Mouse (Mus musculus) CD4-positive, CD25-positive, alpha-beta regulatory T cell, adult 2 months (primary cell): ENCODE data around the gene Map4k2.

Source experiments
- DNase-seq: peaks from one replicate; pipeline ENCODE4 v3.0.0-alpha.2; 2012; ENCODE audit warnings: low read depth, low spot score

Gene Map4k2

GRCm38 (mm10) chr19:6346023-6346422 lies 5.1 kb downstream of the Map4k2 start:
- DNase-seq: no peak

GRCm38 (mm10) chr19:6346661-6347060 lies 5.7 kb downstream of the Map4k2 start:
- DNase-seq: no peak

- DNase-seq: no peak
These were observed 6.7 kb downstream of the Map4k2 start for GRCm38 (mm10) chr19:6347615-6348014.

GRCm38 (mm10) chr19:6348717-6349116 lies 7.8 kb downstream of the Map4k2 start:
- no peak for DNase-seq

- DNase-seq: no peak
These were observed 8.5 kb downstream of the Map4k2 start for GRCm38 (mm10) chr19:6349215-6349983.

GRCm38 (mm10) chr19:6351431-6352106 lies 10.6 kb downstream of the Map4k2 start:
- no peak for DNase-seq

- DNase-seq: no peak
These were observed 11.2 kb downstream of the Map4k2 start for GRCm38 (mm10) chr19:6352107-6352505.

- DNase-seq: no peak
These were observed 13.1 kb downstream of the Map4k2 start for GRCm38 (mm10) chr19:6354030-6354429.

GRCm38 (mm10) chr19:6361291-6361690 lies 20.4 kb downstream of the Map4k2 start:
- no peak for DNase-seq

GRCm38 (mm10) chr19:6363091-6363410 lies 22.1 kb downstream of the Map4k2 start:
- DNase-seq: no peak

- peak; percentile 100 for DNase-seq
These were observed 22.7 kb downstream of the Map4k2 start, which contains the start of gene Sf1 for GRCm38 (mm10) chr19:6363411-6364240. Sf1 (plus strand) TSS chr19:6363690.

GRCm38 (mm10) chr19:6364317-6364725 lies 23.4 kb downstream of the Map4k2 start:
- peak; percentile 96 for DNase-seq

GRCm38 (mm10) chr19:6364842-6365241 lies 23.9 kb downstream of the Map4k2 start:
- no peak for DNase-seq

GRCm38 (mm10) chr19:6370175-6370574 lies 29.2 kb downstream of the Map4k2 start:
- no peak for DNase-seq

- no peak for DNase-seq
These were observed 31.5 kb downstream of the Map4k2 start for GRCm38 (mm10) chr19:6372433-6372832.

- peak; percentile 89 for DNase-seq
These were observed 32.8 kb downstream of the Map4k2 start for GRCm38 (mm10) chr19:6373539-6374400.

- no peak for DNase-seq
These were observed 33.6 kb downstream of the Map4k2 start for GRCm38 (mm10) chr19:6374571-6374970.

- no peak for DNase-seq
These were observed 34.7 kb downstream of the Map4k2 start for GRCm38 (mm10) chr19:6375423-6376254.

GRCm38 (mm10) chr19:6376255-6376564 lies 35.3 kb downstream of the Map4k2 start:
- DNase-seq: peak; percentile 59

- no peak for DNase-seq
These were observed 35.7 kb downstream of the Map4k2 start for GRCm38 (mm10) chr19:6376643-6377042.
